Mouse (Mus musculus) myocyte (in vitro differentiated cells): ENCODE data around the gene Efcab11. TPM values are rescaled to one million over a fixed set of nuclear protein-coding genes. Genes with fewer than 3 reads are reported as not detected.

ENCODE experiments used
- H3K27me3 ChIP-seq: one replicate; pipeline ENCODE4 v1.6.1; 2011; ENCODE audit not compliant: control insufficient read depth, insufficient read depth, insufficient read length
- H3K36me3 ChIP-seq: one replicate; pipeline ENCODE4 v1.6.1; 2011; ENCODE audit not compliant: control insufficient read depth, insufficient read depth
- H3K4me2 ChIP-seq: one replicate; pipeline ENCODE4 v1.6.1; 2011; ENCODE audit warnings: low read depth, control low read depth
- H3K4me3 ChIP-seq: one replicate; pipeline ENCODE4 v1.5.1; 2011; ENCODE audit warnings: mild to moderate bottlenecking, control low read depth, moderate library complexity
- H3K79me2 ChIP-seq: one replicate; pipeline ENCODE4 v1.6.1; 2011; ENCODE audit not compliant: control insufficient read depth, insufficient read depth
- H3ac ChIP-seq: one replicate; pipeline ENCODE4 v1.6.1; 2011; ENCODE audit not compliant: control insufficient read depth, insufficient read length
- CEBPB ChIP-seq: IDR thresholded peaks from 2 replicates; pipeline ENCODE4 v1.6.1; 2011; ENCODE audit warnings: mild to moderate bottlenecking, moderate library complexity; ENCODE audit not compliant: poor library complexity, insufficient read depth, severe bottlenecking
- E2F4 ChIP-seq: IDR thresholded peaks from one replicate; pipeline ENCODE4 v1.6.1; 2011; ENCODE audit warnings: mild to moderate bottlenecking, control low read depth, moderate library complexity; ENCODE audit not compliant: insufficient read depth
- MAX ChIP-seq: IDR thresholded peaks from one replicate; pipeline ENCODE4 v1.6.1; 2011; ENCODE audit warnings: low read depth, mild to moderate bottlenecking, control low read depth
- MYOD1 ChIP-seq, 3 experiments: IDR thresholded peaks; one replicate each; pipeline ENCODE4 v1.6.1; 2011; ENCODE audit warnings: control low read depth in 2 of 3, low read depth in 2 of 3, mild to moderate bottlenecking in 2 of 3, moderate library complexity in 1 of 3; ENCODE audit not compliant: insufficient read length in 2 of 3, control insufficient read depth in 1 of 3
- MYOG ChIP-seq, 3 experiments: IDR thresholded peaks; one replicate each; pipeline ENCODE4 v1.6.1; 2011; ENCODE audit warnings: control low read depth in 2 of 3, low read depth in 2 of 3, mild to moderate bottlenecking in 2 of 3; ENCODE audit not compliant: insufficient read length in 2 of 3, control insufficient read depth in 1 of 3, insufficient read depth in 1 of 3
- POLR2A ChIP-seq: IDR thresholded peaks from one replicate; pipeline ENCODE4 v1.6.1; 2011; ENCODE audit warnings: low read depth, mild to moderate bottlenecking, control low read depth, moderate library complexity; ENCODE audit not compliant: insufficient read length
- POLR2AphosphoS2 ChIP-seq: IDR thresholded peaks from one replicate; pipeline ENCODE4 v1.6.1; 2011; ENCODE audit warnings: low read depth, control low read depth; ENCODE audit not compliant: insufficient read length
- REST ChIP-seq: IDR thresholded peaks from one replicate; pipeline ENCODE4 v1.6.1; 2011; ENCODE audit warnings: mild to moderate bottlenecking, control low read depth, moderate library complexity; ENCODE audit not compliant: insufficient read depth, insufficient read length
- SRF ChIP-seq: IDR thresholded peaks from one replicate; pipeline ENCODE4 v1.6.1; 2011; ENCODE audit warnings: low read depth; ENCODE audit not compliant: control insufficient read depth, insufficient read length
- TCF12 ChIP-seq: IDR thresholded peaks from one replicate; pipeline ENCODE4 v1.6.1; 2011; ENCODE audit warnings: mild to moderate bottlenecking, control low read depth; ENCODE audit not compliant: poor library complexity, insufficient read depth, severe bottlenecking
- TCF3 ChIP-seq: IDR thresholded peaks from one replicate; pipeline ENCODE4 v1.6.1; 2011; ENCODE audit warnings: low read depth, control low read depth; ENCODE audit not compliant: insufficient read length
- USF1 ChIP-seq: IDR thresholded peaks from one replicate; pipeline ENCODE4 v1.6.1; 2011; ENCODE audit warnings: low read depth, mild to moderate bottlenecking, control low read depth, moderate library complexity
- polyA plus RNA-seq: library from polyadenylated mRNA; unstranded; fragments of >200 nt; fragmentation: generic; extraction: Trizol; gene quantifications from one replicate; pipeline ENCODE4 v1.2.1, GENCODE M21; 2012; ENCODE audit warnings: missing spikeins

The Efcab11 gene
- polyA plus RNA-seq, 1 experiment, result 3.5 TPM

DNA sequence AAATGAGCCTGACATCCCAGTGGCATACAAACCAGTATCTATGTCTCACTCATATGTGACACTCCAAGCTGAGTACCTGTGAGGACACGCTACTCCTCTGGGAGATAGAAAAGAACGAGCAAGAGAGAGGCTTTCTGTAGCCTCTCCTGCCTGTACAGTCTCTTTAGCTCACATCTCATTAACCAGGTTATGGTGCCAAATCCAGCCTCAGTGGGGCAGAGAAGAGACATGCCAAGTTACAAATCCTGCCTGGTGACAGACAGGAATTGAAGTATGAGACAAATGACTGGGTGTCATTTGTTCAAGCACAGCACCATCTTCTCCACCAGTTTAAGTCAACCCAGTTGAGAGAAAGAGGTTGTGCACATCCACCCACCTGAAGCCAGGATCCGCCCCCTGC is 190.2 kb downstream of the Efcab11 start:
- Histone ChIP-seq H3K4me2 (no peak overlapping the region), H3K27me3 (no peaks in the 10 kb centered on the region), H3K36me3 (no peaks in the 10 kb centered on the region), H3K4me3 (no peak overlapping the region), H3K79me2 (no peaks in the 10 kb centered on the region), H3ac (no peak overlapping the region)
- TF ChIP-seq POLR2AphosphoS2 (no peak), USF1 (no peak)

DNA sequence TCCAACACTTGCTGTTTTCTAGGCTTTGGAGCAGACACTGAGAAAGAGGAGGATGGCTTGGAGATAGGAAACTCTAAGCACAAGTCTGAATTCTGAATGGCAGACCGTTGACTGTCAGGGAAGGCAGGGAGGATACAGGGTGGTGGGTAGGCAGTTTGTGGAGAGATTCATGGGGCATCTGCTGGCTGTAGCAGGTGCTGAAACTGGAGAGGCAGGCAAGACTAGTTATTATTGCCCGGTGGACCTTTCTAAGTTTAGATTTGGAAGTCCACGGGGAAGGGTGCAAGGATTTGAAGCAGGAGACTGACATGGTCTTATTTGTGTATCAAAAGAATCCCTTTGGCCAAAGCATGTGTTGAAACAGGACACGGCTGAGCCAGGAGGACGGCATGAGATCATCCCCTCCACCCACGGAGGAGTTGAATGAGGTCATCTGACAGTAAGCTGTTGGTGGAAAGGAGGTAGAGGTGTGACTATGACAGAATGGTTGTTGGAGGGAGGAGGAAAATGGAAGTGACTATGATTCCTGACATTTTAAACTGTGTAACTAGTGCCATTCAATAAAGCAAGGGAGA is 197.7 kb downstream of the Efcab11 start:
- Histone ChIP-seq H3K79me2 (no peaks in the 10 kb centered on the region), H3K4me3 (no peak overlapping the region), H3K27me3 (no peaks in the 10 kb centered on the region), H3ac (no peak overlapping the region), H3K36me3 (no peaks in the 10 kb centered on the region), H3K4me2 (peak overlapping the region; percentile 53)
- TF ChIP-seq MYOD1 (IDR thresholded peaks at IDR 0.05; ENCODE audit: control insufficient read depth in 1 of 3, insufficient read length in 2 of 3, low read depth in 2 of 3) (peak; percentile 20 to 89 (median 72)), MYOG (IDR thresholded peaks at IDR 0.05; ENCODE audit: control insufficient read depth in 1 of 3, insufficient read depth in 1 of 3, insufficient read length in 2 of 3, low read depth in 2 of 3) (peak; percentile 6 to 68 (median 20)), POLR2A (no peak), USF1 (peak; percentile 15)

DNA sequence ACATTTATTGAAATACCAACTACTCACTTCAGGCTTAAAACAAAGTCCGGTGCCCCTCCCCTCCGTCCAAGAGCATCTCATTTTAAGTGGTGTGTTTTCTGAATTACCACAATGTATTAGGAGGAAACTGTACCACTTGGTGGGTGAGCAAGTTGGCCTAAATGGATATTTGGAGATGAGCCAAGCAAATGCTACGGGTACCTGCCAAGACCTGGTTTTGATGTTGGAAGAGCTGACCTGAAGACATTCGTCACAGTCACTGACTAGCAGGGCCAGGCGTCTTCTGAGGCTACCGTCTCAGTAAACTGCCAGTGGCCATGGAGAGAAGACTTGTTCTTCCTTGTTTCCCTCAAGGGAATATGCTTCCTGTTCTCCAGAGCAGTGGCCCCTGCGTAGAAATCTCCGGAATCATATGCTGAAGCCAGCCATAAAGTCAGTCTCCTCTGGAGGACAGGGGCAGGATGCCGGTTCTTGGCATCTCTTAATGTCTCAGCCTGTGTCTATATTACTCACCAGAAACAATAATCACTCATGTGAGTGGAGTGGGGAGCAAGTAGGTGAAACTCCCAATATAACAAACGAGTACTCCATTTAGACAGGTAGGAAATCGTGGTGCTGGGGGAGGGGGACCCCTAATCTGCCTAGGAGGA is 198.7 kb downstream of the Efcab11 start:
- Histone ChIP-seq H3K79me2 (no peaks in the 10 kb centered on the region), H3K4me2 (no peak overlapping the region), H3K36me3 (no peaks in the 10 kb centered on the region), H3K27me3 (no peaks in the 10 kb centered on the region), H3ac (no peak overlapping the region), H3K4me3 (no peak overlapping the region)
- TF ChIP-seq TCF3 (no peak), POLR2AphosphoS2 (no peak), USF1 (no peak), POLR2A (no peak), SRF (no peak), REST (no peak), CEBPB (no peak), E2F4 (no peak), MYOD1 (IDR thresholded peaks at IDR 0.05; ENCODE audit: control insufficient read depth in 1 of 3, insufficient read length in 2 of 3, low read depth in 2 of 3) (no peak), TCF12 (no peak), MYOG (IDR thresholded peaks at IDR 0.05; ENCODE audit: control insufficient read depth in 1 of 3, insufficient read depth in 1 of 3, insufficient read length in 2 of 3, low read depth in 2 of 3) (no peak), MAX (no peak)

DNA sequence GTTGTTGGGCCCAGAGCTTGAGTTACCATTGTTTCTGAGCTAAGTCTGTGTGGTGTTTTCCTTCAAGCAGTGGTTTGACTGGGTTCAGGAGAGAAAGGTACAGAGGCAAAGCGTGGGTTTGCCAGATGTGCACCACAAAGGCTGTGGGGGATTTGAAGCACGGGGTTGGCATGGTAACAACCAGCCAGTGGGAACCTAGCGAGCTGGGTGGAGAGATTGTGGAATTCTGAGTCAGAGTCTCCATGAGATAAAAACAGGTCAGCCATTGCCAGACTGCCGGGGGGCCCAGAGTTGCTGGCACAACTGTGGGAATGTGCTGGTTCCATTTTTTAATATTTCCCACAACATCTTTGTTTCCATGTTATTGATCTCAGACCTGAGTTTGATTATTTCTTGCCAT is 202.6 kb downstream of the Efcab11 start:
- H3K4me2 ChIP-seq, result peak overlapping the region; percentile 24
- no peaks in the 10 kb centered on the region for H3K27me3 ChIP-seq
- H3K79me2 ChIP-seq, result no peaks in the 10 kb centered on the region
- TF ChIP-seq POLR2AphosphoS2 (no peak), E2F4 (no peak), TCF3 (no peak)
- no peak overlapping the region for H3ac ChIP-seq
- no peaks in the 10 kb centered on the region for H3K36me3 ChIP-seq
- H3K4me3 ChIP-seq, result no peak overlapping the region

DNA sequence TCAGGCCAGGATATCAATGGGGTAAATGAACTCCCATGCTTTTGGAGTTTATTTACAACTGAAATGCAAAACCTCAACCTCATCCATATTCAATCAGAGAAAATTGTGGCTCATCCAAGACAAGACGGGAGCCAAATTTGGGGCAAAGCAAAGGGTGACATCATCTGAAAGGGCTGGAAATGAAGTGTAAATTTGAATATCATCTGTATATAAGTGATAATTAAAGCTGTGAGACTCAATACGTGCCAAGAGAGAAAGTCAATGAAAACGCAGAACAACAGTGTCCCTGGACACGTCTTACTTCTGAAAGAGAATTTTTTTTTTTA is 212.4 kb downstream of the Efcab11 start:
- Histone ChIP-seq H3K36me3 (no peaks in the 10 kb centered on the region), H3K4me2 (no peak overlapping the region), H3K79me2 (no peaks in the 10 kb centered on the region), H3K4me3 (no peak overlapping the region), H3K27me3 (no peaks in the 10 kb centered on the region), H3ac (no peak overlapping the region)
- TF ChIP-seq E2F4, result no peak
- TF ChIP-seq MAX, result no peak
- no peak for TF ChIP-seq MYOG (IDR thresholded peaks at IDR 0.05; ENCODE audit: control insufficient read depth in 1 of 3, insufficient read depth in 1 of 3, insufficient read length in 2 of 3, low read depth in 2 of 3)
- no peak for TF ChIP-seq POLR2AphosphoS2
- no peak for TF ChIP-seq MYOD1 (IDR thresholded peaks at IDR 0.05; ENCODE audit: control insufficient read depth in 1 of 3, insufficient read length in 2 of 3, low read depth in 2 of 3)
- TF ChIP-seq CEBPB, result no peak
- TF ChIP-seq REST, result no peak
- no peak for TF ChIP-seq USF1
- no peak for TF ChIP-seq TCF3
- no peak for TF ChIP-seq TCF12
- no peak for TF ChIP-seq POLR2A
